Mouse (Mus musculus): ENCODE measurements around the gene E2f3. TPM values are rescaled to one million over a fixed set of nuclear protein-coding genes. Genes with fewer than 3 reads are reported as not detected.
A peak's percentile ranks its signal among the peaks of the same experiment; 100 is the strongest.

The E2f3 gene
- 1 to 10 TPM; 2.8 to 3.8 TPM for polyA plus RNA-seq (2017; shearing (Covaris generic))

- ATAC-seq = peak; percentile 88
These were observed at the start of gene E2f3 for GRCm38 (mm10) chr13:29985855-29986755. Gene E2f3 (minus strand): TSS chr13:29986063.

- ATAC-seq = peak; percentile 57
These were observed 48.7 kb upstream of the E2f3 start for GRCm38 (mm10) chr13:30034540-30034939.

- no peak for ATAC-seq
These were observed 45.9 kb upstream of the E2f3 start for GRCm38 (mm10) chr13:30031684-30032335.

- peak; percentile 71 for ATAC-seq
These were observed 42.0 kb upstream of the E2f3 start for GRCm38 (mm10) chr13:30027841-30028240.

GRCm38 (mm10) chr13:30022487-30022886 lies 36.6 kb upstream of the E2f3 start:
- peak; percentile 82 for ATAC-seq

GRCm38 (mm10) chr13:30018573-30018972 lies 32.7 kb upstream of the E2f3 start:
- no peak for ATAC-seq

GRCm38 (mm10) chr13:30017611-30018010 lies 31.7 kb upstream of the E2f3 start:
- no peak for ATAC-seq

GRCm38 (mm10) chr13:30014576-30014975 lies 28.7 kb upstream of the E2f3 start:
- no peak for ATAC-seq

- no peak for ATAC-seq
These were observed 26.4 kb upstream of the E2f3 start for GRCm38 (mm10) chr13:30012226-30012625.

- ATAC-seq = no peak
These were observed 22.9 kb upstream of the E2f3 start for GRCm38 (mm10) chr13:30008738-30009137.

GRCm38 (mm10) chr13:30005422-30005821 lies 19.6 kb upstream of the E2f3 start:
- no peak for ATAC-seq

- no peak for ATAC-seq
These were observed 19.0 kb upstream of the E2f3 start for GRCm38 (mm10) chr13:30004849-30005248.

GRCm38 (mm10) chr13:30003169-30003568 lies 17.3 kb upstream of the E2f3 start:
- peak; percentile 95 for ATAC-seq

GRCm38 (mm10) chr13:30001041-30001440 lies 15.2 kb upstream of the E2f3 start:
- no peak for ATAC-seq

GRCm38 (mm10) chr13:29987956-29988355 lies 2.1 kb upstream of the E2f3 start:
- ATAC-seq = no peak

- ATAC-seq = no peak
These were observed 875 bp upstream of the E2f3 start for GRCm38 (mm10) chr13:29986756-29987120.

- ATAC-seq = no peak
These were observed 585 bp downstream of the E2f3 start for GRCm38 (mm10) chr13:29985101-29985854.

GRCm38 (mm10) chr13:29984286-29985100 lies 1.4 kb downstream of the E2f3 start:
- peak; percentile 10 for ATAC-seq

GRCm38 (mm10) chr13:29983523-29984191 lies 2.2 kb downstream of the E2f3 start:
- ATAC-seq = no peak

- ATAC-seq = no peak
These were observed 2.8 kb downstream of the E2f3 start for GRCm38 (mm10) chr13:29983037-29983436.

GRCm38 (mm10) chr13:29982400-29982799 lies 3.5 kb downstream of the E2f3 start:
- ATAC-seq = no peak

- ATAC-seq = peak; percentile 40
These were observed 6.7 kb downstream of the E2f3 start for GRCm38 (mm10) chr13:29979140-29979564.
